Mouse (Mus musculus): Measurements from ENCODE around the gene Gm20388.
A peak's percentile ranks its signal among the peaks of the same experiment; 100 is the strongest.

- peak; percentile 80 for TF ChIP-seq CTCF (IDR thresholded peaks at IDR 0.05; ENCODE audit: low read depth)
- TF ChIP-seq EP300 (IDR thresholded peaks at IDR 0.05; ENCODE audit: low read depth): no peak
These were observed 1692.2 kb downstream of the Gm20388 start for GRCm38 (mm10) chr8:121602860-121603259.
